Mouse (Mus musculus): ENCODE measurements around the gene Pip5k1b.

- TF ChIP-seq POLR2A (IDR thresholded peaks at IDR 0.05; ENCODE audit: borderline replicate concordance, control insufficient read depth, low read depth, low read length) (no peak), CTCF (IDR thresholded peaks at IDR 0.05; ENCODE audit: control insufficient read depth, insufficient read depth, low read length) (no peak)
Measured at GRCm38 (mm10) chr19:24378470-24378869, 177.2 kb downstream of the Pip5k1b start.

Data from bone marrow, adult 2 months (tissue).